Mouse (Mus musculus) midbrain, embryonic 15.5 days (tissue): ENCODE data around the gene Wnt11. TPM values are rescaled to one million over a fixed set of nuclear protein-coding genes. Genes with fewer than 3 reads are reported as not detected.

ENCODE experiments used
- ATAC-seq: fragments of 200-750 bp; cut with Nextera tagmentation; replicated peaks from 2 replicates; pipeline ENCODE4 v1.8.0; 2017; ENCODE audit warnings: moderate TSS enrichment
- H3K27ac ChIP-seq: fragments of 300-500 bp; sonication (generic); 2 replicates; pipeline ENCODE4 v1.5.1; 2015; ENCODE audit warnings: mild to moderate bottlenecking, inconsistent platforms
- H3K27me3 ChIP-seq: fragments of 300-500 bp; sonication (generic); replicated peaks from 2 replicates; pipeline ENCODE4 v1.6.1; 2015; ENCODE audit warnings: inconsistent platforms
- H3K36me3 ChIP-seq: fragments of 300-500 bp; sonication (generic); replicated peaks from 2 replicates; pipeline ENCODE4 v1.6.1; 2015; ENCODE audit warnings: inconsistent platforms
- H3K4me1 ChIP-seq: fragments of 300-500 bp; sonication (generic); 2 replicates; pipeline ENCODE4 v1.6.1; 2015; ENCODE audit warnings: inconsistent platforms
- H3K4me2 ChIP-seq: fragments of 300-500 bp; sonication (generic); 2 replicates; pipeline ENCODE4 v1.6.1; 2015; ENCODE audit warnings: inconsistent platforms, mild to moderate bottlenecking, moderate library complexity
- H3K4me3 ChIP-seq: fragments of 300-500 bp; sonication (generic); 2 replicates; pipeline ENCODE4 v1.5.1; 2015; ENCODE audit warnings: mild to moderate bottlenecking, inconsistent platforms
- H3K9ac ChIP-seq: fragments of 300-500 bp; sonication (generic); 2 replicates; pipeline ENCODE4 v1.6.1; 2015; ENCODE audit warnings: mild to moderate bottlenecking, inconsistent platforms
- H3K9me3 ChIP-seq: fragments of 300-500 bp; sonication (generic); 2 replicates; pipeline ENCODE4 v1.6.1; 2016; ENCODE audit warnings: inconsistent platforms
- WGBS: fragments of 180-500 bp; shearing (Covaris S2); methylation state at CpG from one replicate; pipeline ENCODE4 v1.1.7; 2015; ENCODE audit warnings: mixed read lengths; 5-methylcytosine and 5-hydroxymethylcytosine counted together
- polyA plus RNA-seq: library from polyadenylated mRNA; unstranded; fragments of >200 nt; fragmentation: Nextera tagmentation; extraction: Ambion mirVana; gene quantifications from 2 replicates; pipeline ENCODE4 v1.2.1, GENCODE M21; 2015

Gene Wnt11
- polyA plus RNA-seq, 1 experiment from 2014 or later, result 0.99 TPM

DNA sequence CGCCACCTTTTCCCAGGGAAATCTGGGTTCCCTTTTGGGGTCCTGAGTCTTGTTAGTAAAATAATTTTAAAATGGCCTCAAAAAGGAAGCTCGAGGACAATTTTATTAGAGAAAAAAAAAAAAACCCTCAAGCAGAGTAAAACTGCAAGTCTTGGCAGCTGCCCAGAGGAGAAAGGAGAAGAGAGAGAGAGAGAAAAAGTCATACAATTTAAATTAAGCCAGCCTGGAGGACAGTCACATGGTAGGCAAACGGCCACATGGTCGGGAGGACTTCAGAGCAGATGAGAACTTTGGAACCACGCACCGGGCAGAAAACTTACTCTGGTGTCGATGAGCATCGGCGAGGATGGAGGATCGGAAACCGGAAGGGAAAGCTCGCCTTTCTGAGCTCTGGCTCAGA, 37.0 kb downstream of the Wnt11 start:
- whole genome bisulfite sequencing, result 79% methylated on average over 12 of the region's 12 CpGs
- peaks cover 26% of the 10 kb centered on the region for H3K4me1 ChIP-seq

DNA sequence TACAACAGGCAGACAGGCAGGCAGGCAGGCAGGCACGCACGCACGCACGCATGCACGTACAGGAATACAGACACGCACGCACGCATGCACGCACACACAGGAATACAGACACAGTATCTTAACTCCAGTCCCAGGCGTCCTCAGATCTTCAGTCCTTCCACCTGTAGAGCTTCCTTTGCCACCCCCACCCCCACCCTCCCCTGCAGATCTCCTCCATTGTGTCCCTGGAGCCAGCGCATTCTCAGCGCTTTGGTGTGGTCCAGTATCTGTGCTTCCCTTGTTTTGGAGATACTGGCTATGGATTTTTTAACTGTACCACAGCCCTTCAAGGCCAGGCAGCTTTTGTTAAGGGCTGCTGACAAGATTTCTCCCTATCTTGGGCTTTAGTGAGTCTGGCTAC, 38.4 kb downstream of the Wnt11 start:
- ATAC-seq, result no peak
- H3K4me3 ChIP-seq, result no peak overlapping the region
- 84% methylated on average over 12 of the region's 12 CpGs for WGBS
- no peaks in the 10 kb centered on the region for H3K36me3 ChIP-seq
- no peaks in the 10 kb centered on the region for H3K27me3 ChIP-seq
- no peak overlapping the region for H3K4me2 ChIP-seq
- H3K27ac ChIP-seq, result no peak overlapping the region
- H3K9me3 ChIP-seq, result no peaks in the 10 kb centered on the region
- no peak overlapping the region for H3K9ac ChIP-seq
- H3K4me1 ChIP-seq, result peaks cover 21% of the 10 kb centered on the region

More for the DNA sequence above, 37.0 kb downstream of the Wnt11 start:
- no peak overlapping the region for H3K27ac ChIP-seq
- no peak overlapping the region for H3K4me2 ChIP-seq
- no peaks in the 10 kb centered on the region for H3K9me3 ChIP-seq
- no peak overlapping the region for H3K4me3 ChIP-seq
- no peak overlapping the region for H3K9ac ChIP-seq
- ATAC-seq, result no peak
- no peaks in the 10 kb centered on the region for H3K27me3 ChIP-seq
- no peaks in the 10 kb centered on the region for H3K36me3 ChIP-seq

DNA sequence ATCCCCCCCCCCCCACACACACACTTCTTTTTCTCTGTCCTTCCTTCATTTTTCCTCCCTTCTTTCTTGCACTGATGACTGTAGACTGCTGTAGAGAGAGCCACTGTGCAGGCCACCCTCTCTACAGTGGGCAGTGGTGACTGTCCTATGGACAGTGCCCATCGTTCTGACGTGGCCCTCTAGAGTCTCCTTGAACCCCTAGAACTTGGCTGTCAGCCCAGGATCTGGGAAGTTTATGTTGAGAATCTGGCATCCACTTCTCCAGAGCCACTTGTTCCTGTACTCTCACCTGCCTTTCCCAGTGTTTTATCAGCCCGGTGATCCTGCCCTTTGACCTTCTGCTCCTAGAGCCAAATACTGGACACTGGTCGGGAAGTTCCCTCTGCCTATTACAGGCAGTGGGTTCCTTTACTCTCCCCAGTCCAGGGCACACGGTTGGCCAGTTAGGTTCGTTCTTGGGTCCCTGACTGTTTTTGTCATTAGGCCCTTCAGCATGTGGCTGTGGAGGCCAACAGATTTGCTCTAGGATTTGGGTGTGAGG, 39.6 kb downstream of the Wnt11 start:
- no peaks in the 10 kb centered on the region for H3K27me3 ChIP-seq
- H3K9me3 ChIP-seq, result no peaks in the 10 kb centered on the region
- no peak for ATAC-seq
- 68% methylated on average over 6 of the region's 6 CpGs for WGBS
- no peak overlapping the region for H3K4me2 ChIP-seq
- peaks cover 21% of the 10 kb centered on the region for H3K4me1 ChIP-seq
- H3K36me3 ChIP-seq, result no peaks in the 10 kb centered on the region
- H3K9ac ChIP-seq, result no peak overlapping the region
- no peak overlapping the region for H3K27ac ChIP-seq
- no peak overlapping the region for H3K4me3 ChIP-seq

DNA sequence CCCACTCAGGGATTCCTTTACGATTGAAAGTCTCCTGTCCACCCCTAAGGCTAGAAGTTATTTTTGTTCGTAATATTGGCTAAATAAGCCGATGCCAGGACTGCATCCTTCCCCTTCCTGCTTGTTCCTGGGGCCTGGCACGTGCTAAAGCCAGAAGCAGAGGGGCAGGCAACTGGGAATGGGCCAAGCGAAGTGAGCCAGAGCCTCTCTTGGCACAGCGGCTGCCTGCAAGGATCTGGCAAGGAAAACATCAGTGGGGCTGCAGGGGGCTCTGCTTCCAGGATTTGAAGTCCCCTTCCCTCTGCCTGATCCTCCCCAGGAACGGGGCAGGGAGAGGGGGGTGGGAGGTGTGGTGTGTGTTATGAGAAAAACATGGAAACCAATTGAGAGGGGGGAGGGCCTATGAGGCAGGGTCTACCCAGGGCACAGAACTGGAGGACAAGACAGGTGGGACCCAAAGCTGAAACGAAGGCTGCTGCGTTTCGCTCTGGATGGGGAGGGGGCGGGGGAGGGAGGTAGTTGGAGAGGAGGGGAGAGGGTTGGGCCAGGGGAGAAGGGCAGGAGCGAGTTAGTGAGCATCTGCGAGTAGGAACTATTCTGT, 40.6 kb downstream of the Wnt11 start:
- Histone ChIP-seq H3K4me2 (no peak overlapping the region), H3K9me3 (no peaks in the 10 kb centered on the region), H3K4me3 (no peak overlapping the region), H3K36me3 (no peaks in the 10 kb centered on the region), H3K4me1 (peaks cover 21% of the 10 kb centered on the region), H3K27me3 (no peaks in the 10 kb centered on the region), H3K9ac (no peak overlapping the region), H3K27ac (no peak overlapping the region)
- peak; percentile 34; the same call in 1 of the 2 replicates for ATAC-seq
- WGBS, result 24% methylated on average over 13 of the region's 13 CpGs

DNA sequence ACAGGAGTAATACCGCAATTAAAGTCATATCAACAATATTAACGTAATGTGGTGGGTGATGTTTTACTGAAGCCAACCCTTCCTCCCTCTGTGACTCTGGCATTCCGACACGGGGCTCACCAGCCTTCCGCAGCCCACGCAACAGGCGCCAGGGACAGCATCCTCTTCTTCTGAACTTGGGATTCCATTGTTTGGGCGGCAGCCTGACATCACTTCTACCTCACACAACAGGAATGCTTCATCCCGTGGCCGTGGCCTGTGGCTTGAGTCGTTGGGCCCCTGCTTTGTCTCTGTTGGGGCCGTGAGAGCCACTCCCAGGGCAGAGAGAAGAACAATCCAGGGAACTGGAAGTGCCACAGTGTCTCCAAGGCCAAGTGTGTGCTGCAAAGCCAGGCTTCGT, 41.2 kb downstream of the Wnt11 start:
- H3K9me3 ChIP-seq, result no peaks in the 10 kb centered on the region
- ATAC-seq, result no peak
- no peaks in the 10 kb centered on the region for H3K27me3 ChIP-seq
- H3K4me1 ChIP-seq, result peaks cover 16% of the 10 kb centered on the region
- no peak overlapping the region for H3K9ac ChIP-seq
- H3K27ac ChIP-seq, result no peak overlapping the region
- H3K4me2 ChIP-seq, result peak overlapping the region; percentile 16; the same call in 1 of the 2 replicates
- H3K36me3 ChIP-seq, result no peaks in the 10 kb centered on the region
- no peak overlapping the region for H3K4me3 ChIP-seq
- WGBS, result 33% methylated on average over 13 of the region's 13 CpGs

- H3K27me3 ChIP-seq, result no peaks in the 10 kb centered on the region
- no peak overlapping the region for H3K4me2 ChIP-seq
- 95% methylated on average over 2 of the region's 2 CpGs for WGBS
- H3K4me1 ChIP-seq, result peaks cover 16% of the 10 kb centered on the region
- no peaks in the 10 kb centered on the region for H3K36me3 ChIP-seq
- no peak overlapping the region for H3K27ac ChIP-seq
- no peak overlapping the region for H3K9ac ChIP-seq
- ATAC-seq, result no peak
- no peaks in the 10 kb centered on the region for H3K9me3 ChIP-seq
- no peak overlapping the region for H3K4me3 ChIP-seq
These were observed 44.3 kb downstream of the Wnt11 start for GRCm38 (mm10) chr7:98879176-98879575.

DNA sequence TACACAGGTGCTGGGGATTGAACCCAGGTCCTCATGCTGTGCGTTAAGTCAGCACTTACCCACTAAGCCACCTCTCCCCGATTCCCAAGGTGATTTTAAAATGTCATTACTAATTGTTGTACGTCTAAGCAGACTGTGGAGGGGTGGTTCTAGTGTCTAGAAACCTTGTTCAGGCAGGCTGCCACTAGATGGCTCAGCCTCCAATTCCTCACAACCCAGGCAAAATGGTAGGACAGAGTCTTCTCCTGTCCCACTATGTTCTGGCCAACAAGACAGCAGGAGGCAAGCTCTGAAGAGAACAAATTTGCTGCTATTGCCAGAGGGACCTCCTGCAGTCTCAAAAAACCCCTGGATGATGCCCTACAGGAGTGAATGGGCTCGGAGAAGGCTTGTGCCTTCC, 47.0 kb downstream of the Wnt11 start:
- H3K9ac ChIP-seq, result no peak overlapping the region
- H3K9me3 ChIP-seq, result no peaks in the 10 kb centered on the region
- H3K4me2 ChIP-seq, result no peak overlapping the region
- H3K27me3 ChIP-seq, result no peaks in the 10 kb centered on the region
- ATAC-seq, result no peak
- H3K4me1 ChIP-seq, result peaks cover 4% of the 10 kb centered on the region; the same call in 1 of the 2 replicates
- H3K36me3 ChIP-seq, result no peaks in the 10 kb centered on the region
- H3K27ac ChIP-seq, result no peak overlapping the region
- H3K4me3 ChIP-seq, result no peak overlapping the region
- 64% methylated on average over 4 of the region's 4 CpGs for WGBS

- no peaks in the 10 kb centered on the region for H3K27me3 ChIP-seq
- no peaks in the 10 kb centered on the region for H3K36me3 ChIP-seq
- H3K4me1 ChIP-seq, result peaks cover 39% of the 10 kb centered on the region
- peak; percentile 52 for ATAC-seq
- peak overlapping the region; percentile 65 for H3K27ac ChIP-seq
- H3K9me3 ChIP-seq, result no peaks in the 10 kb centered on the region
- 32% methylated on average over 22 of the region's 22 CpGs for WGBS
- no peak overlapping the region for H3K9ac ChIP-seq
- no peak overlapping the region for H3K4me3 ChIP-seq
- peak overlapping the region; percentile 20; the same call in 1 of the 2 replicates for H3K4me2 ChIP-seq
These were observed 52.9 kb downstream of the Wnt11 start for GRCm38 (mm10) chr7:98887811-98888261.

GRCm38 (mm10) chr7:98888810-98889209, 53.9 kb downstream of the Wnt11 start:
- H3K36me3 ChIP-seq, result no peaks in the 10 kb centered on the region
- peaks cover 39% of the 10 kb centered on the region for H3K4me1 ChIP-seq
- H3K9ac ChIP-seq, result no peak overlapping the region
- H3K4me3 ChIP-seq, result no peak overlapping the region
- H3K27me3 ChIP-seq, result no peaks in the 10 kb centered on the region
- 20% methylated on average over 5 of the region's 5 CpGs for WGBS
- H3K4me2 ChIP-seq, result no peak overlapping the region
- ATAC-seq, result peak; percentile 85
- peak overlapping the region; percentile 65 for H3K27ac ChIP-seq
- no peaks in the 10 kb centered on the region for H3K9me3 ChIP-seq

- H3K27me3 ChIP-seq, result no peaks in the 10 kb centered on the region
- peaks cover 39% of the 10 kb centered on the region for H3K4me1 ChIP-seq
- H3K4me2 ChIP-seq, result no peak overlapping the region
- H3K4me3 ChIP-seq, result no peak overlapping the region
- peak; percentile 48 for ATAC-seq
- no peaks in the 10 kb centered on the region for H3K9me3 ChIP-seq
- H3K9ac ChIP-seq, result no peak overlapping the region
- 29% methylated on average over 7 of the region's 7 CpGs for WGBS
- peak overlapping the region; percentile 65 for H3K27ac ChIP-seq
- H3K36me3 ChIP-seq, result no peaks in the 10 kb centered on the region
These were observed 54.3 kb downstream of the Wnt11 start for GRCm38 (mm10) chr7:98889211-98889610.

GRCm38 (mm10) chr7:98893144-98893543, 58.2 kb downstream of the Wnt11 start:
- Histone ChIP-seq H3K4me2 (no peak overlapping the region), H3K27ac (no peak overlapping the region), H3K4me3 (no peak overlapping the region), H3K36me3 (no peaks in the 10 kb centered on the region), H3K9me3 (no peaks in the 10 kb centered on the region), H3K27me3 (no peaks in the 10 kb centered on the region), H3K4me1 (peaks cover 31% of the 10 kb centered on the region), H3K9ac (no peak overlapping the region)
- no peak for ATAC-seq
- 81% methylated on average over 5 of the region's 5 CpGs for WGBS

DNA sequence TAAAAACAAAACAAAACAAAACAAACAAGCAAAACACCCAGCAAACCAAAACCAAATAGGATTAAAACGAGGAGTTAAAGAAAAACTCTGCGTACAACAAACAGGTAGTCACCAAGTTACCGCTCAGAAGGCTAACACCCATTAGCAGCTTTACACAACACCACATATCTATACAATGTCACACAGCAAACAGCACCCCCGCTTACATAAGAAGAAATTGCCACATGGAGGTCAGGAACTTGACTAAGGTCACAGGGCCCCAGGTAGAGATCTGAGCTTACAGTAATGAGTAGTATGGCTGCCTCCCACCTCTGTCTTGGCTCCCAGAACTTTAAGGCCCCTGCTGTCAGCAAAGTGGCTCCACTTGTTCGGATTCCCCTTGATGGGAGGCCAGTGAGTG, 59.4 kb downstream of the Wnt11 start:
- WGBS, result 90% methylated on average over 5 of the region's 5 CpGs
- no peaks in the 10 kb centered on the region for H3K9me3 ChIP-seq
- H3K4me3 ChIP-seq, result no peak overlapping the region
- no peak for ATAC-seq
- H3K27ac ChIP-seq, result no peak overlapping the region
- H3K27me3 ChIP-seq, result no peaks in the 10 kb centered on the region
- no peak overlapping the region for H3K9ac ChIP-seq
- peaks cover 19% of the 10 kb centered on the region for H3K4me1 ChIP-seq
- no peaks in the 10 kb centered on the region for H3K36me3 ChIP-seq
- no peak overlapping the region for H3K4me2 ChIP-seq

DNA sequence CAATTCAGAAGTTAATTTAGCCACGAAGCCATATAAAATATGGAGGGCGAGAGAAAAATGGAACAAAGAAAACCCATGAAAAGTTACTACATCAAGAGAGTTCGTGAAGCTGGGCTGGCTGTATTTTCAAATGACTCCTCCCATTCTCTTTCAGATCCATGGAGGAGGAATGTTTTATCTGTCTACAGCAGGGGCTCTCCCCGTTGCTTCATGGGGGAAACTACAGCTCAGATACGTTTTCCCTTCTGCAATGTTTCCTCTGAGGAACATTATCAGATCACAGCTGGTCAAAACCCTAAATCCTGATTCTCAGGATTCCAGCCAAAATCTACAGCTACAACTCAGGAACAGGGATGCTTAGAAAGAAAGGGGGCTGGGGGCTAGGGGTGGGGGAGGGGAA, 59.9 kb downstream of the Wnt11 start:
- Histone ChIP-seq H3K4me3 (no peak overlapping the region), H3K27ac (no peak overlapping the region), H3K4me1 (peaks cover 14% of the 10 kb centered on the region), H3K4me2 (no peak overlapping the region), H3K36me3 (no peaks in the 10 kb centered on the region), H3K9me3 (no peaks in the 10 kb centered on the region), H3K27me3 (no peaks in the 10 kb centered on the region), H3K9ac (no peak overlapping the region)
- ATAC-seq, result no peak
- WGBS, result 41% methylated on average over 5 of the region's 5 CpGs
